Mouse (Mus musculus) midbrain, embryonic 12.5 days (tissue): ENCODE data around the gene Gm49325. TPM values are rescaled to one million over a fixed set of nuclear protein-coding genes. Genes with fewer than 3 reads are reported as not detected.

ENCODE experiments used
- microRNA counts: library from miRNA; unstranded; fragments of <30 nt; microRNA quantifications from one replicate; lab custom pipeline; 2017
- microRNA-seq: library from miRNA; unstranded; fragments of <30 nt; microRNA quantifications from one replicate; pipeline ENCODE4, GENCODE M21; 2017
- polyA plus RNA-seq: library from polyadenylated mRNA; unstranded; fragments of >200 nt; fragmentation: Nextera tagmentation; extraction: Ambion mirVana; gene quantifications from 2 replicates; pipeline ENCODE4 v1.2.1, GENCODE M21; 2016

The Gm49325 gene
- polyA plus RNA-seq, 1 experiment from 2014 or later = 7.7 TPM

MicroRNAs encoded within 50 kb of the gene (microRNA counts, 519-probe panel; counts per million panel counts)
- not detected for microRNA mmu-miR-1930 (lab: Ali Mortazavi, UCI)

Small RNA genes lying within 50 kb of the gene (microRNA-seq; reads per million reads assigned to microRNA genes)
- gene Mir1930 = 24.1 reads per million, percentile 35 among the genes with 10 or more reads in this experiment

Other genes starting within 250 kb of the Gm49325 start
- 9.3 and 10.6 TPM in 2 replicates for gene Adarb1, start 187.9 kb upstream of the Gm49325 start, polyA plus RNA-seq
- 46.4 and 46.5 TPM in 2 replicates for gene Fam207a, start 90.4 kb upstream of the Gm49325 start, polyA plus RNA-seq
- gene Itgb2, start 75.9 kb upstream of the Gm49325 start, polyA plus RNA-seq = 0.81 and 0.98 TPM in 2 replicates
- 62.4 and 69.4 TPM in 2 replicates for gene Pttg1ip, start 24.5 kb upstream of the Gm49325 start, polyA plus RNA-seq
- 304 and 325 TPM in 2 replicates for gene Sumo3, start 100 bp upstream of the Gm49325 start, polyA plus RNA-seq
- 83.6 and 84.2 TPM in 2 replicates for gene Ube2g2, start 16.1 kb downstream of the Gm49325 start, polyA plus RNA-seq
- gene Tspear, start 80.4 kb downstream of the Gm49325 start, polyA plus RNA-seq = 1.2 and 1.4 TPM in 2 replicates
- not detected in 2 replicates for gene Gm19402, start 84.6 kb downstream of the Gm49325 start, polyA plus RNA-seq
- gene Gm9508, start 91.0 kb downstream of the Gm49325 start, polyA plus RNA-seq = not detected in 2 replicates
- gene Gm10272, start 100.4 kb downstream of the Gm49325 start, polyA plus RNA-seq = not detected in 2 replicates
- not detected in 2 replicates for gene Gm10024, start 105.3 kb downstream of the Gm49325 start, polyA plus RNA-seq
- not detected in 2 replicates for gene Gm10142, start 109.6 kb downstream of the Gm49325 start, polyA plus RNA-seq
- gene Krtap12-1, start 114.4 kb downstream of the Gm49325 start, polyA plus RNA-seq = not detected in 2 replicates
- not detected in 2 replicates for gene Gm10100, start 120.3 kb downstream of the Gm49325 start, polyA plus RNA-seq
- not detected in 2 replicates for gene Gm18596, start 136.4 kb downstream of the Gm49325 start, polyA plus RNA-seq
- not detected in 2 replicates for gene Gm9736, start 145.2 kb downstream of the Gm49325 start, polyA plus RNA-seq
- not detected in 2 replicates for gene Gm3233, start 153.5 kb downstream of the Gm49325 start, polyA plus RNA-seq
- not detected in 2 replicates for gene Gm3238, start 165.1 kb downstream of the Gm49325 start, polyA plus RNA-seq
- gene Gm7138, start 170.7 kb downstream of the Gm49325 start, polyA plus RNA-seq = not detected in 2 replicates
- gene Gm3250, start 176.3 kb downstream of the Gm49325 start, polyA plus RNA-seq = not detected in 2 replicates
- gene Gm7137, start 182.0 kb downstream of the Gm49325 start, polyA plus RNA-seq = not detected in 2 replicates
- gene Gm9639, start 188.9 kb downstream of the Gm49325 start, polyA plus RNA-seq = not detected in 2 replicates
- gene Gm19668, start 192.9 kb downstream of the Gm49325 start, polyA plus RNA-seq = not detected in 2 replicates
- not detected in 2 replicates for gene Gm9507, start 205.6 kb downstream of the Gm49325 start, polyA plus RNA-seq
- gene Gm2696, start 208.5 kb downstream of the Gm49325 start, polyA plus RNA-seq = not detected in 2 replicates
- not detected in 2 replicates for gene Krtap10-4, start 220.9 kb downstream of the Gm49325 start, polyA plus RNA-seq
- gene Krtap10-10, start 229.8 kb downstream of the Gm49325 start, polyA plus RNA-seq = not detected in 2 replicates
- gene Gm36176, start 240.6 kb downstream of the Gm49325 start, polyA plus RNA-seq = not detected in 2 replicates
- gene Gm10318, start 246.7 kb downstream of the Gm49325 start, polyA plus RNA-seq = not detected in 2 replicates